Mouse (Mus musculus) gastrocnemius, postnatal 10 days (tissue): ENCODE measurements around the gene Rad9b. TPM values are rescaled to one million over a fixed set of nuclear protein-coding genes. Genes with fewer than 3 reads are reported as not detected.

Experiments used
- DNase-seq: peaks from one replicate; pipeline ENCODE4 v3.0.0; 2021; ENCODE audit warnings: mixed read lengths
- total RNA-seq, 2 experiments: library from RNA; stranded (reverse); gene quantifications; 2 replicates each; pipeline ENCODE4 v1.2.3; 2021

Gene Rad9b
- total RNA-seq, 2 experiments from 2014 or later: 1.8 to 2.0 TPM

- DNase-seq: no peak
Observed at GRCm38 (mm10) chr5:122312942-122313684, 40.9 kb downstream of the Rad9b start.

DNA sequence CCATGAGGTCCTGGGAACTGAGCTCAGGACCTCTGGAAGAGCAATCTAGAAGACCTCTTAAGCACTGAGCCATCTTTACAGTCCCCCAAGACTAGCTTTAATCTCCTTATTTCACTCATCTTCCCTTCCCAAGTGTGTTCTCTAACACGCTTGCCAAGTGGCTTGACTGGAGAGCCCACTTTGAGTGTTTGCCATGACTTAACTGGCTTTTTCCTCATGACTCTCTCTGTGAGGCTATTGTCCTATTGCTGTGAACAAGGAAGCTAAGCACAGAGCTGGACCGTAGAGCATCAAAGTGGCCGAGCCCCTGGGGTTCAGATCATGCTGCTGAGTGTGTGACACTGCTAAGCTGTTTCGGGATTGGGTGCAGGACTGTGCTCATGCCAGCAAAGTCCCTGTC is 41.7 kb downstream of the Rad9b start:
- no peak for DNase-seq

DNA sequence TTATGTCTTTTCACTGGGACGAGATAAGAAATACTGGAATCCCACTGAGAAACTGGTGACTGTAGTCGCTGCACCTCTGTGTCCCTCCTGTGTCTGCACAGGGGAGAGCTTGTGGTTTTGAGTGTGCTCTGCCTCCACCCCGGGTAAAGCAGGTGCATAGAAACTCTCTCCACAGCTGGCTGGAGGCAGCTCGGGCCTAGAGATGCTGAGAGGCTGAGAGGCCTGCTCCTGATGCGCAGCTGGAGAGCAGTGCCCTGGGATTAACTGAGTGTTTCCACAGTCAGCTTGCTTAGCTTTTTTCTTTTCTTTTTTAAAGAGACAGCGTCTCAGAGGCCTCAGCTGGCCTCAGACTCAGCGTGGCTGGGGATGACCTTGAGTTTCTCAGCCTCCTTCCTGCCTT is 42.3 kb downstream of the Rad9b start:
- DNase-seq: no peak

DNA sequence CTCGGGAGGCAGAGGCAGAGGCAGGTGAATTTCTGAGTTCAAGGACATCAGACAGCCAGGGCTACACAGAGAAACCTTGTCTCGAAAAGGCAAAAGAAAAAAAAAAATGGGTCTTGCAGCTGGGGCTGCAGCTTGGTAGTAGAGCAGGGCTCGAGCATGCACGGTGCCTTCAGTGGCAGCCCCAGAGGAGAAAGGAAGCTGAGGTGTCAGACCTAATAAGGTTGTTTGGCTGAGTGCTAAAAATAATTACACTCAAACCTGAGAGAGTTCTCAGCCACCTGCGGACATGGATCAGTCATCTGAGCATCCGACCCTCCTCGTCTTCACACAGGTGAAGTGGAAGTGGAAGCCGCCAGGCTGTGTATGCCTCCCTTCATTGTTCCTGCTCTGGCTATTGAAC is 43.3 kb downstream of the Rad9b start:
- DNase-seq: no peak

DNA sequence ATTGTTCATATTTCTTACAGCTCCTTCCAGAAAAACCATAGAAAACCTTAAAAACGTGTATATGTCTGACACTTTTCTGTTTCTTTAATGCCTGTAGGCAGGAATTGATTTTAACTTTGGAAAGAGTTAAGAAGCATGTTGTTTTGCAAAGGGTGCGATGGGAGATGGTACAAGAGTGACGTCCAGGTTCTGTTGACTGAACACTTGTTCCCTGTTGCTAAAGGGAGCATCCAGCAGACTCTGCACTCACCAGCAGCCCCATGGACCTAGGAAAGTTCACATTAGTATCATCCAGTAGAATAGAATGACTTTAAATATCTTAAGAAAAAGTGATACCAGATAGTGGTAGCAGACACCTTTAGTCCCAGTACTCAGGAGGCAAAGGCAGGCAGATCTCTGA is 47.5 kb downstream of the Rad9b start:
- no peak for DNase-seq

GRCm38 (mm10) chr5:122305472-122305871 is 48.6 kb downstream of the Rad9b start:
- DNase-seq: no peak

GRCm38 (mm10) chr5:122304541-122304940 is 49.5 kb downstream of the Rad9b start:
- DNase-seq: no peak

DNA sequence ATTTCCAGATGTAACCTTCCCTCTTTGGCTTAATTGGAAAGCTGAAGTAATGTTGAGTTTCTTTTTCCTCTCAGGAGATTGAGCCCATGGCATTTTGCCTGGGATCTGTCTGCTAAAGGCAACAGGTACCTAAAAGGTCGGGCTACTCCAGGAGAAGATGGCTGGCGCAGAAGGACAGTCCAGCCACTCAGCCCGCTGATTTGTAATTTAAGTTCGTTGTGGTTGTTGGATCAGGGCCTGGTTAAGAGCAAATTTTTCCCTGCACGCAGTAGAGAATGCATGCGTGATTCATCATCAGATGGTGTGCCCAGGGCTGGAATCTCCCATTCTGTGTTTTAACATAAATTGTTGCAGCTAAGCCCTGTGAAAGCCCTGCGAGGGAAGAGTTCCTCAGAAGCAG is 50.1 kb downstream of the Rad9b start:
- DNase-seq: no peak

- DNase-seq: no peak
Observed at GRCm38 (mm10) chr5:122302810-122303745, 51.0 kb downstream of the Rad9b start.

DNA sequence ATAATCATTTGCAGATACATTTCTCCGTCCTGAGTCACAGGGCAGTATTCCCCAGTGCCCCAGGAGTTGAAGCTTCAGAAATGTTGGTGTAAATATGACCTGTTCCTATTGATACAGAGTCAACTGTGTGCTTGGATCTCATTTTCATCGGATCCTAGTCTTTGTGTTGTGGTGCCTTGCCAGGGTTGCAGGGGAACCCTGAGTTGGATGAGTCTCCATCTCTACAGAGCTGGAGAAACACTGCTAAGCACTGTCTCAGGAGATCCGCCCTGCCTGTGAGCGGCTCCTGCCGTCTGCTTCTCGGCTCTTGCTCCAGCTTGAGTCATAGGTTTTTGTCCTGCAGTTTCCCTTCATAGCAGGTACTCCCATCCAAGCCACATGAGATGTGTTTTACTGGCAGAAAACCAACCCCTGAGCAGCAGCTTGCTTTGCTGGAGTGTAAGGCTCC is 53.9 kb downstream of the Rad9b start:
- no peak for DNase-seq

- DNase-seq: no peak
Observed at GRCm38 (mm10) chr5:122295113-122295935, 58.7 kb downstream of the Rad9b start.

- no peak for DNase-seq
Observed at GRCm38 (mm10) chr5:122294219-122294735, 59.8 kb downstream of the Rad9b start.

GRCm38 (mm10) chr5:122293131-122293530 is 60.9 kb downstream of the Rad9b start:
- DNase-seq: no peak

GRCm38 (mm10) chr5:122291553-122292339 is 62.3 kb downstream of the Rad9b start:
- no peak for DNase-seq

GRCm38 (mm10) chr5:122291149-122291548 is 62.9 kb downstream of the Rad9b start:
- no peak for DNase-seq

DNA sequence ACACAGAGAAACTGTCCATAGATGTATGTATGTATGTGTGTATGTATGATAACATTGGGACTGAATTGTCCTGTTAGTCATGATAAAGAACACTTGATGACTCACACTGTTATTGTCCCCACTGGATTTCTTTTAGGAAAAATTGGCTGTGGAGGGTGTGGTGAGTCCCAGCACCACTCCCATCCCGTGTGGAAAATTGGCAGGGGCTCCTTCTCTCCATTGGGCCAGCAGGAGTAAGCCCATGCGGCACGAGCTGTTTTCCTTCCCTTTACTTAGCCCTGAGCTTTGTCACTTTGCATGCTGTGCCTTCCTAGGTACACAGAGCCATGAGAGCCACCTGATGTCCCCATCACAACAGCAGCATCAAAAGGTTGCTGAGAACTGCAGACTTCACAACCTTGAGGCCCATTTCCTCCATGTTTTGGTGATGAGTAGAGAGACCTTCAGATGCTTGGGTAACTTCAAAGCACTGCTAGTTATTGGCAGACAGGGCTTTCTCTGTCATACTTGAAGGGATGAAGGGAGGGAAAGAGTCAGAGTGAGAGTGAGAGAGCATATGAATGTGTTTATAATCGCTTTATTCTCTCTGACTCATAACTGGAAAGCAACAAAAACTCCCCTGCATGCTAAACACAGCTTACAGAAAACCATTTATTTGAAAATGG is 65.8 kb downstream of the Rad9b start:
- DNase-seq: no peak

DNA sequence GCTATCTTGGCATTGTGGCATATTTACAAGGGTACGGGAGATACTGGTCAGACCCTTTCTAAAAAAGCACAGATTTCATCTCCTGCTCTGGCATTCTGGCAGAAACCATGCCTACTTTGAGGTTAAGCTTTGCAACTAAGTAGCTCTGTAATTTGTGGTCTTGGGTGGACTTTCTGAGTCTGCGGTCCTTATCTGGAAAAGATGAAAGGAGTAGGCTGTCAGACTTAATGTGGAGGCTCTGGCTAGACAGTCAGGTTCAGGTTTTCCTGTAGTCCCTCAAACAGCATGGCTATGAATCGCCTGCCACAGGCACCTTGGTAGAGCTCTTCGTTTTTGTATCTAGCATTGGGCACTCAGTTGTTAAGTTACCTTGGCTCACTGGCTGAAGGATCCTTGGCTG is 67.0 kb downstream of the Rad9b start:
- no peak for DNase-seq

DNA sequence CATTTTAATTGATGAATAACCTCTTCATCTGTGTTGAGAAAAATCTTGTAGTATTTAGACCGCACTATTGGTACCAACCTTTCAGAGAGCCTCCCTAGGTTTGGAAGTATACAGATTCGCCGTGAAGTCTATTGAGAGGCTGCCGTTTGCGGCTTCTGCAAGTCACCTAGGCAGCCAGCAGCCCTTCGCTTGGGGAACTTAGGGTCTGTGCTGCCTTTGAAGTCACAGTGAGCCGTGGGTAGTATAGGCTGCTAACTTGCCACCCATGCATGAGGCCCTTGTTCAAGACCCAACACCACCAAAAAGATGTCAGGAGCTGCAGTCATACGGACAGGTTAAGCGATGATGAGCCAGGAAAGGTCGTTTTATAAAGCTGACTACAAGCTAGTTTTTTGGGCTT is 67.8 kb downstream of the Rad9b start:
- DNase-seq: no peak

DNA sequence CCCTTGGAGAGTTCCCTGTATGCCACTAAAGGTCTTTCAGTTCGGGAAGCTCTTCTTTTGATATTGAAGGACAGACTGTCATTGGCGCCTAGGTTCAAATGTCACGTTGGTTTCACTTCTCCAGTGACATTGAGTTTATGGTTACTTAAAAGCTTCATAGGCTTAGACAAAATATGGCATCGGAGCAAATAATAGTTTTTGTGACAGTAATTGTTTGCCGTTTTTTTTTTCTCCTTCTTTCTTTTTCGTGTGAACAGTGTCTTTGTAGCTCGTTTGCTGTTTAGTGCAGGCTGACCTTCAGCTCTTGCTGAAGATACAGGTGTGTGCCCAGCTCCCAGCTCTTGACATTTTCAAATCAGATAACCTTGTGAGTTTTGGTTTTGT is 68.3 kb downstream of the Rad9b start:
- DNase-seq: no peak

DNA sequence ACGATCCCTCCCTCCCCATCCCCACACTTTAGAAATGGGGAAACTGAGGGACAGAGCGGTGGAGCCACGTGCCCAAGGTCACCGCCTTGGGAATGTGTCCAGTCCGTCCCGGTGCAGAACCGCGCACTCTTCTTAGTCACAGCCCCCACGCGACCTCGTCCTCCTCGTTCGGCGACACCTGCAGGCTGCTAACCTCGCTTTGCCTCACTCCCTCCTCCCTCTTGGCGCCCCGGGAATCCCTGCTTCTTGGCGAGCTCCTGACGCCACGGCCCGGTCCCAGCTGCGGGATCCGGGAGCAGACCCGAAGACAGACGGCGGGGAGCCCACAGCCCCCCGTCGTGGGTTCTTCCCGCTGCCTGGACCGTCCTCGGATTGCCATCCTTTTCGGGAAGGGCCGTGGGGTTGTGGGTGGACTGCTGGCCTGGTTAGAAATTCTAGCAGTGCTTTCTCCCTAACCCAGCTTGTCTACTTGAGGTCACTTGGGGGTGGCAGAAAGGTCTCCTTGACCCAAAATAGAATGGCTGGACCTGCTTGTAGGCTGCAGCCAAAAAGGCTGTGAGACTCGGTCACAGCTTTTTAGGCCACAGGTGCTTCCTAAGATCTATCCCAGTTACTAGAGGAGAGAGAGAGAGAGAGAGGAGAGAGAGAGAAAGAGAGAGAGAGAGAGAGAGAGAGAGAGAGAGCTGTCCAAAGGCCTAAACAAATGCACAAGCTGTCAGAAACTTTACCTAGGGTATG is 68.8 kb downstream of the Rad9b start:
- peak; percentile 55 for DNase-seq
